Mouse (Mus musculus): ENCODE results near the gene Fam102b.

The Fam102b gene

DNA sequence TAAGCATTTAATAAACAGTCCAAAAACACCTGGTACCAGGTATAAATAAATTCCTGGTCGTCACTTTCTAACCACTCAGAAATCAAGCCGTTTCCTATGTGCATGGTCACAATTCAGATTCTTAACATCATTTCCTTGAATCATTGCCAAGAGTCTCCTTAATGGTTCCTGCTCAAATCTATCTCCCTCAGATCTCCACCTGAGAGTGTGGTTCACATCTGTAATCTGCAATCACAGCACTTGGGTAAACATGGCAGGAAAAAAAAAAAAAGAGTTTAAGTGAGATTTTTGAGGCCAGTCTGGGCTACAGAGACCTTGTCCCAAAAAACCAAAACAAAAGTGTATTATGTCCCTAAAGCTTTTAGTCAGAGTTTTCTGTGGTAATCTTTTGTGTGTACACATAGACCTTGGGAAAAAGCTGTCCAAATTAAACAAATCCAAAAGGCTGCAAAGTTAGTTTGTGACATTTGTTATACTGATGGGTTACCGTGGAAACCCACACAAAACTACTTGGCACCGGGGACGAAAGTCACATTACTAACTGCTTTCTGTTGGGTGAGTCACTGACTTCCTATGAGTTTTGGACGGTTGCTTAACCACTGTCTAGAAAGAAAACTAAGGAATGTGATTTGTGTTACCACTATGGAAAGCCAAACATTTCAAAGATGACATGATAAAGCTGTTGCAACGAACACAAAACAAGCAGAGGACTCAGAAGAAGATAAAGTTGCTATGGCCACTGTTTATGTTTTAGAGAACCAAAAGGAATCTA, 16.7 kb downstream of the Fam102b start:
- no peak for DNase-seq (ENCODE audit: low spot score)

GRCm38 (mm10) chr3:109008180-109008579, 19.2 kb downstream of the Fam102b start:
- DNase-seq (ENCODE audit: low spot score): no peak

DNA sequence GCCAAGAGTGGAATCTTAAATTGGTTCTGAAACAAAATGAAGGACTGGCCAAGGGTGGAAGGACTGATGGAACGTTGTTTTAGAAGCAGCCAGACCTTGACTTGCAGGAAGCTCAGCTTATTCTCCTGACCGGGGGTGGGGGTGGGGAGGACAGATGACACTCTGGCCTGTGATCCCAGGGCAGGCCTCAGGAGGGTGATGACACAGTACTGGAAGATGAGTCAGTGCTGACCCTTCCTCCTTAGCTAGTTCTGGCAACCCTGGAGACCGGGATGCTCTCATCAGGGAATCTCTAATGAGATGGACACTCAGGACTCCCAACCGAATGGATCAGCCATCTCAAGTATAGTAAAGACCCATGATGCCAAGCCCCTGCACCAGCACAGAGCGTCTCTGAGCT, 21.6 kb downstream of the Fam102b start:
- no peak for DNase-seq (ENCODE audit: low spot score)

GRCm38 (mm10) chr3:108999173-108999572, 28.2 kb downstream of the Fam102b start:
- no peak for DNase-seq (ENCODE audit: low spot score)

GRCm38 (mm10) chr3:108997762-108998161, 29.6 kb downstream of the Fam102b start:
- no peak for DNase-seq (ENCODE audit: low spot score)

DNA sequence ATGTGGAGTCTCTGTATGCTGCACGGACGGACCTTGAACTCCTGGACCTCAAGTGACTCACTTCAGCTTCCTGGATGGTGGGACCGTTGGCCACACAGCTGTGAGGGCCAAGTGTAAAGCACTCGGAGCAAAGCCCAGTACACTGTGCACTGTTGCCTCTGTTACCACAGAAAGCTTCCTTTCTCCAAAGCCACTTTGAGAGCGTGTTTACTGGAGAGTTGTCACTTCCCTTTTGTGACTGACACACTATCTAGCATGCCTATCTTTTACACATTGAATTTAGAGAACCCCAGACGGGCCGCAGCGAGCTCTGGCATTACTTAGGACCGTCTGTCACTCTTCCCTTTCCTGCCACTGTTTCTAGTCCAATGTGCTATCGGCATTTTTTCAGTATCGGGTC, 30.1 kb downstream of the Fam102b start:
- DNase-seq (ENCODE audit: low spot score): no peak

DNA sequence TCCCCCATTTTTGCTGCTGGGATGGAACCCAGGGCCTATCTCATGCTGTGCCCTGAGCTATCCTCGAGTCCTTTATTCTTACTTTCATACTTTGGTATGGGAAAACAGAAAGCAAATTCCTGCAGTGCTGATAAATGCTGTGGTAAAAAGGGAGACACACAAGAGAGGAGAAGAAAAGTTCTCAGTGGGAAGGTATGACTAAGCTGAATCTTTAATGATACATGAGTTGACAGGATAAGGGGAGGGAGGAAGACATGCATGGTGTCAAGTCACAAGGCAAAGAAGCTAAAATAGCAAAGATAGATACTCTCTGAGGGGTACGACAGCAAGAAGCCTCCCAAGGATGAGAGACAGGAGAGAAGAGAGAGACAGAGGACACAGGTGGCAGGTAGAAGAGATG, 32.0 kb downstream of the Fam102b start:
- no peak for DNase-seq (ENCODE audit: low spot score)

DNA sequence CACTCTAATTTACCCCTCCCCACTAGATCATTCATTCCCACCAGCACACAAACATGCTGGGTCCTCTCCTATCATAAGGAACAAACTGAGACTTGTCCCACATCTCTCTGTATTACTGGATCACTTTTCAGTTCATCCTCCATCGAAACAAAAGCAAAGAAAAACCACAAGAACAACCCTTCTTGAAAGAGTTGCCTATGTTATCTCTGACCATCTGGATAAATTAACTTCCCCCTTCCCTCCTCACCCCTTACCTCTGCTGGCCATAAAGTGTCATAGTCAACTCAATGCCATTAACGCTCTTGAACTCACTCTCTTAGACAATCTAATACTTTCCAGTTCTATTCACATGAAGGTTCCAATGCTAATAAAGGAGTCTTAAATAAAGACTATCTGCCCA, 32.9 kb downstream of the Fam102b start:
- DNase-seq (ENCODE audit: low spot score): no peak

DNA sequence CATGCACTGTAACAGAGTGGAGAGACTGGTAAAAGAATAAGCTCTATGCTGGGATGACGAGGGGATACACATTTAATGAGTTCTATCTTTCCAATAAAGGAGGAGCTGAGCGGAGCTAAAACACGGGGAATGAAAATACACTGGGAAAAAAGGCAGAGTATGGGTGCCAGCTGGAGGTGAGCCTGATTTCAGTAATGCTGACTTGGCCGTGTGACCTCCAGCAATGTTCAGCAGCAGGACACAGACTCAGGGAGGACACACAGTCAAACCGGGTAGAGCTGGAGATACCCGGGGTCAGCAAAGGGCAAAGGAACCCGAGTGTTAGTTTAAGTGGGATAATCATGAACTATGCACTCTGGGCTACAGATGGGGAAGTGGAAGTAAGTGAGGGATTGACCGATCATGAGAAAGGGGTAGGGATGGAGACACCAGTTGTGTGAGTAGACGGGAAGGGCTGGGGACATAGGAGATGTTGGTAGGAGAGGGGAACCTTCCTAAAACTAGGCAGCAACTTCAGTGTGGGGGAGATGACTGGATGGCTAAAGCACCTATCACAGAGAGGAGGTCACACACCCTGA, 37.3 kb downstream of the Fam102b start:
- no peak for DNase-seq (ENCODE audit: low spot score)

GRCm38 (mm10) chr3:108987009-108987659, 40.3 kb downstream of the Fam102b start:
- DNase-seq (ENCODE audit: low spot score): no peak

DNA sequence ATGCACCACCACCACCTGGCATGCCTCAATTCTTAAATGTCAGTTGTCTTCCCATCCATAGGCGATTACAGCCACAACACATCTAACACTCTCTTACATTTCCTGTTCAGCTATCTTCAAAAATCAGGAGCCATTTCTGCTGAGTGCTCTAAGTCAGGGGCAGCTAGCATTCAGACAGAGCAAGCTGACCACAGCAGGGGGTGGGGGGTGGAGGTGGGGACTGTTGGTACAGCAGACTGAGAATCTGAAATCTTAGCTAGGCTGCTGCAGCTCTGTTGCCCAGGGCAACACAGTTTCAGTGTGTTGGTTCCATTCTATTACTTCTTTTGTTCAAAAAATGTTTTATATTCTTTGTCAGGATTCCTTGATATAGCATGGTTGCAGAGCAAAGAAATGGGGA, 40.9 kb downstream of the Fam102b start:
- DNase-seq (ENCODE audit: low spot score): no peak

DNA sequence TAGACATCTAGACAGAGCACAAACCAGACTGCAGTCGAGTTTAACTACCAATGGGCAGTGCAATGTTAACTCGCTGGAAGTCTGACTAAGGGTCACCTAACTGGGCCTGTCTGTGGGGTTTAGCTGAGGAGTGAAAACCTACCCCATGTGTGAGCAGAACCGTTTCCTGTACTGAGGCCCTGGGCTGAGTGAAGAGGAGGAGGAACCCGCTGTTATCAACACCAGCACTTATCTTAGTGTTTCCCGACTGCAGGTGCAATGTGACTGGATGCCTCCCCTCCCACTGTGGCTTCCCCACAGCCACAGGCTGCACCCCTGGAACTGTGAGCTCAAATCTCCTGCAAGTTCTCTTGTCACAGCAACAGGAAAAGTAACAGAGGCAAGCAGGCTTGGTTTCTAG, 43.4 kb downstream of the Fam102b start:
- DNase-seq (ENCODE audit: low spot score): no peak

- no peak for DNase-seq (ENCODE audit: low spot score)
Measured at GRCm38 (mm10) chr3:108981946-108982345, 45.5 kb downstream of the Fam102b start.

- DNase-seq (ENCODE audit: low spot score): no peak
Measured at GRCm38 (mm10) chr3:108977340-108978030, 49.9 kb downstream of the Fam102b start.

DNA sequence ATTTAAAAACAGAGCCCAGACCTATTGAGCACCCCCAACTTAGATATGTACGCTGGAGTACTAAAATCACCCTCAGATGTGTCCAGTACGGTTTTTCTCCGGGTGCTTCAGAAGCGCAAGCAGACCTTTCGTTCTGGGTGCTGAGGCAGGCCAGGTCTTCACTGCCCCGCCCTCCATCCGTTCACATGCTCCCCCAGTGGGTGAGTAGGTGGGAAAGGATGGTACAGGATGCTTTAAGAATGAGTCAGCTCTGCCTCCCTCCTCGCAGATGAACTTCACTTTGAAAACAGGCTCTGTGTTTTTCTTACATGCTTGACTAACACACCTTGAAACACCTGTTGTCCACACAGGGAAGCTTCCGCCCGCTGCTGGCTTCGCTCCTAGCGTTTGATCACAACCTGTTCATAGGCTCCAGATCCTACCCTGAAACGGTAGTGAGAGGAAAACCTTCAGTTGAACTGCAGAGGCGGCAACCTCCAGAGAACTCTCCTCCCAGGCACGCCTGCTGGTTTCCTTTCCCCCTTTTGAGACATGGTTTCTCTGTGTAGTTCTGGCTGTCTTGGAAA, 52.4 kb downstream of the Fam102b start:
- DNase-seq (ENCODE audit: low spot score): no peak

- no peak for DNase-seq (ENCODE audit: low spot score)
Measured at GRCm38 (mm10) chr3:108973980-108974660, 53.3 kb downstream of the Fam102b start.

GRCm38 (mm10) chr3:108966051-108966450, 61.4 kb downstream of the Fam102b start:
- DNase-seq (ENCODE audit: low spot score): no peak

GRCm38 (mm10) chr3:108964361-108965044, 62.9 kb downstream of the Fam102b start:
- no peak for DNase-seq (ENCODE audit: low spot score)

- DNase-seq (ENCODE audit: low spot score): no peak
Measured at GRCm38 (mm10) chr3:108963776-108964175, 63.6 kb downstream of the Fam102b start.

DNA sequence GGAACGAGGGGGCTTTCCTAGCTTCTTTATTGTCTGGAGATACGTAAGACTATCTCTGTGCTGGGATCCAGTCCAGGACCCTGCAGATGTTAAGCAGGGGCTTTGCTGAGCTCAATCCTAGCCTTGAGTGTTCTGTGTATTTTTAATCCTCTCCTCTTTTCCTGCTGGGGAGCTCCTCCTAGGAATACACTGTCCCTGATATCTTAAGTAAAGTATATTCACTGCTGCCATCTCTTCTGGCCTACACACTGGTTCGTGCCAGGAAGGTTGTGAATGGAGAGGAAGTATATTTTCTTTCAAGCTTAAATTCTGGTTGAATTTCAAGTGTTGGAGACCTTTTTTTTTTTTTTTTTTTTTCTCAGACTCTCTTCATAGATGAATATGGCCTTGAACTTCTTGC, 64.1 kb downstream of the Fam102b start:
- DNase-seq (ENCODE audit: low spot score): no peak

GRCm38 (mm10) chr3:108961655-108962054, 65.8 kb downstream of the Fam102b start:
- DNase-seq (ENCODE audit: low spot score): no peak
